Mouse (Mus musculus) cerebellum, adult 2 months (tissue): ENCODE measurements at regions not wholly inside any gene's neighbourhood (a gene's known extent, or its start where the extent isn't known, plus 50 kb on each side); places are given as distances from the start of the nearest gene placed in this dataset.

Experiments
- CTCF ChIP-seq: fragments of 200-500 bp; IDR thresholded peaks from 2 replicates; pipeline ENCODE4 v1.5.1; 2011; ENCODE audit warnings: low read depth, mild to moderate bottlenecking, control low read depth, low read length, moderate library complexity, borderline replicate concordance; ENCODE audit not compliant: insufficient read depth
- POLR2A ChIP-seq: fragments of 200-500 bp; IDR thresholded peaks from 2 replicates; pipeline ENCODE4 v1.6.1; 2011; ENCODE audit warnings: low read length, control low read depth, borderline replicate concordance; ENCODE audit not compliant: insufficient read depth

DNA sequence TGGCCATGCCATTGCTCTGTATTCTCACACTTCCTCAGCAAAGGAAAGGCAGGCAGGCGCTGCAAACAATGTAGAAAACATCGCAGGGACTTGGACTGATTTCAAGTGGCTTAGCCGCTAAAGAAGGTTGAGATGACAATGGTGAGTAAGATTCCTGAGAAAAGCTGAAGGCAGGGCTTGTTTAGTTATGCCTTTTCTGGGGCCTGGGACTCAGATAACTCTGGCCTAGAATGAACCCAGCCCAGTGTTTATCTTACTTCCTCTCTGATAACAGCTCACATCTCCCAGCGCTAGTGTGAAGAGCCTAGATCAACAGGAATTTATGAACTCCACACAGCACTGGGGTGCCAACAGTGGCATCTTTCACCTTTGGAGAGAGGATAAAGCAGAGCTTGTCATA is 170.2 kb downstream of the Phlda1 start:
- TF ChIP-seq POLR2A (no peak), CTCF (no peak)
